Mouse (Mus musculus): ENCODE measurements around the gene Il16.
A peak's percentile ranks its signal among the peaks of the same experiment; 100 is the strongest.
"Not testable (repeated sequence)": the region's sequence is repeated elsewhere in the genome, so short reads cannot be mapped to it uniquely, and the experiment has no call there.

Gene Il16

GRCm38 (mm10) chr7:83735108-83735781 is 10.3 kb downstream of the Il16 start:
- DNase-seq, result no peak

GRCm38 (mm10) chr7:83734671-83735082 is 10.8 kb downstream of the Il16 start:
- DNase-seq, result no peak

GRCm38 (mm10) chr7:83734246-83734645 is 11.3 kb downstream of the Il16 start:
- no peak for DNase-seq

GRCm38 (mm10) chr7:83732781-83733180 is 12.7 kb downstream of the Il16 start:
- no peak for DNase-seq

DNA sequence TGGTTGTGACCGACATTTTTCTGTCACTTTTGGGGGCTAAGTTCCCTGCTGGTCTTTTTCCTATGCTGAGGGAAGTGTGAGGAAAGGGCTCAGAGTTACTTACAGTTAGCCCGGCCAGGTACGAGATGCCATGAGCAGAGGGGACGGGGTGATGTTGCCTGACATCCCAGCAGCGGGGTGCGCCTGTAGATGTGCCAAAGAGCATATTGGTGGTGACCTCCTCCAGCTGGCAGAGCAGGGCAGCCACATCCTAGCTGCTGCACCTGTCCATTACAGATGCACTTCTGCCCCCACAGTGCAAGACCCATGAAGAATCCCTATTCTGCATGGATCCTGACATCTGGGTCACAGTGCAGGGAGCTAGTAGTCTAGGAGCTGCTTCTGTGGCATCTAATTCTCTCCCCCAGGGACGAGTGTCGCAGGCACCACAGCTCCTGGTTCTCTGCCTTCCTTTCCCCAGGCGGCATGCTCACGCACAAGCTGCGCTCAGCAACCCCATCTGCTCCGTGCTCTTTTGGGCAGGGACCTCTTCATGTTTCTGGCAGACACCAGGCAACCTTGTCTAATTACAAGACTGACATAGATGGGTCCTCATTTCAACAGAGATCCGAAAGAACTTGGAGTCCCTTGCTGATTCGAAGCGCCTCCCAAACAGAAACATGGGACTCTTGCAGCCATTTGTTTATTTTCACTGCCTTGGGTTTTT is 13.4 kb downstream of the Il16 start:
- DNase-seq, result no peak

DNA sequence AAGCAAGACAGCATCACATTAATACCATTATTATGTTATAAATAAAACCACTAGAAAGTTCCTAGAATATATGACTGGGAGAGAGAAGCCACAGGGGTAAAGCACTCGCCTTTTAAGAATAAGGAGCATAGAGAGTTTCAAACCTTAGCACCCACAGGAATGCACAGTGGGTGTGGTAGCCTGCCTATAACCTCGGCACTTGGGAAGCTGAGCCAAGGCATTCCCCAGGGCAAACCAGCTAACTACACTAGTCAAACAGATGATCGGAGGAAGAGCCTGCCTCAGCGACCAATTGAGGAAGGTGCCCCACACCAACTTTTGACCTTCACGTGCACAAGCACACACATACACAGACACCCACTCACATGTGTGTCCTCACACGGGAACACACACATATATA is 14.2 kb downstream of the Il16 start:
- no peak for DNase-seq

- no peak for DNase-seq
Observed at GRCm38 (mm10) chr7:83726936-83727632, 18.4 kb downstream of the Il16 start.

GRCm38 (mm10) chr7:83725801-83726200 is 19.7 kb downstream of the Il16 start:
- no peak for DNase-seq

DNA sequence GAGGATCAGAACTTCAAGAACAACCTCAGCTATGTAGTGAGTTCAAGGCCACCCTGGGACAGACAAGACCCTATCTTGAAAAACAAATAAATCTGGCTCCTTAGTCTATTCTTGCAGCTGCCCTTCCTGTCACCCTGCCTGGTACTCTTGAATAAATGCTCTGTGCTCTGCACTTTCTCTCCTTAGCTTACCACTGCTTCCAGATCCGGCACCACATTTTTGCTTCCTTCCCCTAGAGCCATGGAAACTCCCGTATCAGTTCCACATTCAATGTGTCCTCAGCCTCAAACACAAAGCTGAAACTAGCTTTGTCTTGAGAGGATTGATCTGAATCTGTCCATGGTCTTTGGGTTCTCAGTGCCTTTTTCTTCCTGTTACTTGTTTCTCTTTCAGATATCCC is 21.0 kb downstream of the Il16 start:
- no peak for DNase-seq

GRCm38 (mm10) chr7:83723954-83724353 is 21.6 kb downstream of the Il16 start:
- DNase-seq, result no peak

- DNase-seq, result no peak
Observed at GRCm38 (mm10) chr7:83723221-83723620, 22.3 kb downstream of the Il16 start.

DNA sequence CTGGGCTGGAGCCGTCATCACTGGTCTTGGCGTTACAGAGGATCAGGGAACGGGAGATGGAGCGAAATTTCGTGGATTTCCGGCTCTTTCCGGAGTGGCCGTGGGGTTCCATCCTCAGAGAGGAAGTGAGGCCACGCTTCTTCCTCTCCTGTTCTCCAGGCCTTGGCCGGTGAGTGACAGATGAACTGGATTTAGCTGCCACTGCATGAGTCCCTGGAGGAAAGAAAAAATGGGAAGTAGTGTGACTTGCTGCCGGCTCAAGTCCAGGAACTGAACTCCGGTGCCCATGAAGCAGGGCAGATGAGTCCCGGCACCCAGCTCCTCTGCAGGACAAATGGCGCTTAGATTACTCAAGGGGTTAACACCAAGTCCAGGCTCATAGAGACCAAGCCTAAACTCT is 23.0 kb downstream of the Il16 start:
- DNase-seq, result peak; percentile 13

- DNase-seq, result no peak
Observed at GRCm38 (mm10) chr7:83720231-83720630, 25.3 kb downstream of the Il16 start.

- DNase-seq, result no peak
Observed at GRCm38 (mm10) chr7:83717021-83717725, 28.4 kb downstream of the Il16 start.

- DNase-seq, result no peak
Observed at GRCm38 (mm10) chr7:83713639-83714038, 31.9 kb downstream of the Il16 start.

DNA sequence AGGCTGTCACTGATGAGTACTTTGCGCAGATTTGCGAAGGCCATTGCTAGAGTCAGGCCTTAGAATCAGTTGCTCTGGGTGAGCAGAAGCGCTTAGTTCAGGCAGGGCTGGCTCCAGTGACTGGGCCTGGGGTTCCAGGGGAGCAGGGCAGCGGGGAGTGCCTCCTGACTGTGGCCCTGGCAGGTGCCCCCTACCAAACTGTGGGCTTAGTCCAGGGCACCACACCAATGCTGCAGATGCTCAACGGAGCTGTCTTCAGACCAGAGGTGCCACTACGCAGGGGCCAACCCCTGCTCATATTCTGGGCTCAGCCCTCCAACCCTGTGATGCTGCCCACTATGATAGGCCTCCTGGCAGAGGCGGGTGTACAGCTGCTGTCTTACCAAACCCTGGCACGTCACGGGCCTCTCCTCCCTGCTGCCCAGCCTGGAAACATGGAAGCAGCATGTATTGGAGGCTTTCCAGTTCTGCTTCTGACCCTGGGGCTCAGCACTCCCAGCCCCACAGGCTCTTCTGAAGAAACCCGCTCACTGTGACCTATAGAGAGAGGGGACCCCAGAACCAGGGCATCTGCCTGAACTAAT is 33.8 kb downstream of the Il16 start:
- DNase-seq, result not testable (repeated sequence)

GRCm38 (mm10) chr7:83703046-83703775 is 42.3 kb downstream of the Il16 start:
- no peak for DNase-seq

GRCm38 (mm10) chr7:83699066-83699745 is 46.3 kb downstream of the Il16 start:
- DNase-seq, result no peak

- peak; percentile 62 for DNase-seq
Observed at GRCm38 (mm10) chr7:83695449-83696212, 49.9 kb downstream of the Il16 start.

GRCm38 (mm10) chr7:83682640-83683274 is 62.8 kb downstream of the Il16 start:
- no peak for DNase-seq
